Mouse (Mus musculus): ENCODE measurements at regions not wholly inside any gene's neighbourhood (a gene's known extent, or its start where the extent isn't known, plus 50 kb on each side); places are given as distances from the start of the nearest gene placed in this dataset.
"Not testable (repeated sequence)": the region's sequence is repeated elsewhere in the genome, so short reads cannot be mapped to it uniquely, and the experiment has no call there.

- no peak for DNase-seq
These were observed 166.7 kb upstream of the Trim24 start for GRCm38 (mm10) chr6:37703946-37704345.

DNA sequence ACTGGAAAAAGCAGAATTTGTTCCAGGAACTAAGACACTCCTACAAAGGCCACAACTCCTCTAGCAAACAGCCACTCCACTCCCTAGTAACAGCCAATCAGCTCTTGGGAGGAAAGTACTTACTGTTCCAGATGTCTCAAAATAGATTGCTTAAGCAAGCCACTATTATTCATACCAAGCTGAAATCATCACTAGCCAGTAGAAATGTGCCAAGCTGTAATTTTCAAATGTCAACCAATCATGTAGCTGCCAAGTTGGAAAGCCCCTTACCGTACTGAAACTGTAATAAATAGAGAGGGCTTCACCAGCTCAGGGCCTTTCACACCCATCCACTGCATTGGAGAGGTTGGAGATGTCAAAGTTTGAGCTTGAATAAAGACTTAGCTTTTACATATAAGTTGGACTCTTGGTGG, 164.9 kb upstream of the Trim24 start:
- DNase-seq: peak; percentile 41

DNA sequence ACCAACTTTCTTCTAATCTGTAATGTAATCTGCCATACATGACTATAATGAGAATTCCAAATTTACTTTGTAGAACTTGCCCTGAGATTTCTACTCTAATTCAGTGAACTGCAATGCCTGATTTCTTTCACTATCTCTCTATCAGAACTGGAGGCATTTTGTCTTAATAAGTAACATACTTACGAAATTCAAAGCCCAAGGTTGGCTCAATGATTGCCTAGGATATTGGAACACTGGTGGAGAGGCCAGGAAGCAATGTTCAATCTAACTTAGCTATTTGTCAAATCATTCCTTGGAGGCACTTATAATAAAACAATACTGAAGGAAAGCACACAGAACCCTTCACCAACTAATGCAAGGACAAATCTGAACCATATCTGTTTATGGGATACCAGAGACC, 162.9 kb upstream of the Trim24 start:
- peak; percentile 69 for DNase-seq

DNA sequence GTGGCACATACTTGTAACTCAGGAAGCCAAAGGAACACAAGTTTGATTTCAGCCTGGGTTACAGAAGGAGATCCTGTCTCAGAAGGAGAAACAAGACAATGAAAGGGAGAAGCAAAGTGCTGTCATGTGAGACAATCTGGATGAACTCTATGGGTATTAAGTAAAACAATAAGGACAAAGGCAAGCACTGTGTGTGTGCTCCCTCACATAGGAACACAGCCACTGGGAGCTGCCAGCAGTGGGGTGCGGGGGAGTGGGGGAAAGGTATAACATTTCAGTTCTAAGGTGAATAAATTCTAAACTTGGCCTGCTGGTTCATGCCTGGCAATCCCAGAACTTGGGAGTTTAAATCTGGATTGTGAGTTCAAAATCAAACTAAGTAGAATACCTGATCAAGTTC, 158.8 kb upstream of the Trim24 start:
- DNase-seq: no peak

- no peak for DNase-seq
These were observed 157.2 kb upstream of the Trim24 start for GRCm38 (mm10) chr6:37713411-37713810.

DNA sequence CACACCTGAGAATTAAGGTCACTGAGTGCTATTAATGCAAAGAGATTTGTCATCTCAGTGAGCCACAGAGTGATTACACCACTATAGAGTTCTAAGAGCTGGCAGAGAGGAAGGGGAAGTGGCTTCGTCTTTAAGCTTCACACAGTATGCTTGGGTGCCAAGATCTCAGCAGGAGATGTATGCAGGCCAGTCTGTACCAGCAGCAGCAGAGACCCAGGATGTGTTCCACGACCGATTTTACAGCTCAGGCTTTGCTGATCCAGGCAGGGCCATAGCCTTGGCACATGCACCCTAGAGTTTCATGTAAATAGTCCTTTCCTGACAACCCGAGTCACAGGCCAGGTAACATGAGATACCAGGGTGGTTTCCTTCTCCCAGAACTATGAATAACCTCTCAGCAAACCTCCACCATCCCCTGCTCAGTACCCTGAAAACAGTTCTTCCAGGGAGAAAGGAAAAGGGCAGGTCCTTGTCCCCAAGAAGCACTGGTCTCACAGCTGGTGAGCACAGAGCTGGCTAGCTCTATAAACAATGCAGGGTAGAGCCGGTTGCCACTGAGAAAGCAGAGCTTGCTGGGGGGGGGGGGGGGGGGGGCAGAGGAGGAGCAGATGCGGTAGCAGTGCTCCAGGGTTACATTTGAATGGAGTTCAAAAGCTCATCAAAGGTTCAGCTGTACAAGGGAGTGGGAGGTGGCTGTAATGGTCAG, 156.2 kb upstream of the Trim24 start:
- DNase-seq: no peak

- DNase-seq: no peak
These were observed 148.9 kb upstream of the Trim24 start for GRCm38 (mm10) chr6:37721736-37722135.

DNA sequence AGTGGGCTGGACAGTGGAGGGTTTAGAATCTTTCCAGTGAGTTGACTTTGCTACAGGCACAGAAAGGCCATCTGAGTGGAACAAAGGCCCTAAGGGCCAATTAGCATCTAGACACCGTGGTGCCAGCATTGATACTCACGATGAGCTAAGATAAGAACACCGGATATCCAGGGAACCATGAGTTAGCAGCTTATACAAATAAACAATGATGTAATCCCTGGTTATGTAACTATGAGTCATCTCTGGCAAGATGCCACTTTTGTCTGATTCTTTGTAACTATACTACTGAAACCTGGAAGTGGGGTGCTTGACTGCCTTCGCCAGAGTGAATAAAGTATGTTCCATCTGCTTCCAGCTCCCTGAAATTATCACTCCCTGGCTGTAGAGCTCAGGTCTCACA, 147.3 kb upstream of the Trim24 start:
- DNase-seq: peak; percentile 84

DNA sequence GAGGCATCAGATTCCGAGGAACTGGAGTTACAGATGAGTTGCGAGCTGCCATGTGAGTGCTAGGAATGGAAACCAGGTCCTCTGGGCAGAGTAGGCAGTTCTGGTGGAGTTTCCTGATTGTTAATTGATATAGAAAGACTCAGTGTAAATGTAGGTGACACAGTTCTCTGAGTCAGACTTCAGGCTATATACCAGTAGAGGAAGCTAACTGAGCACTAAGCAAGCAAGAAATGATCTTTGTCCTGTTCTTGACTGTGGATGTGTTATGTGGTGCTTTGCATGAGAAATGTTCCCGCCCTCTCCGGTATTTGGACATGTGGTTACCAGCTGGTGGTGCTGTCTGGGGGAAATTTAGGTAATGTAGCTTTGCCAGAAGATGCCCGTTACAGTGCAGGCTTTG, 146.4 kb upstream of the Trim24 start:
- DNase-seq: no peak

- no peak for DNase-seq
These were observed 142.0 kb upstream of the Trim24 start for GRCm38 (mm10) chr6:37728621-37729020.

GRCm38 (mm10) chr6:37729165-37729564, 141.4 kb upstream of the Trim24 start:
- no peak for DNase-seq

DNA sequence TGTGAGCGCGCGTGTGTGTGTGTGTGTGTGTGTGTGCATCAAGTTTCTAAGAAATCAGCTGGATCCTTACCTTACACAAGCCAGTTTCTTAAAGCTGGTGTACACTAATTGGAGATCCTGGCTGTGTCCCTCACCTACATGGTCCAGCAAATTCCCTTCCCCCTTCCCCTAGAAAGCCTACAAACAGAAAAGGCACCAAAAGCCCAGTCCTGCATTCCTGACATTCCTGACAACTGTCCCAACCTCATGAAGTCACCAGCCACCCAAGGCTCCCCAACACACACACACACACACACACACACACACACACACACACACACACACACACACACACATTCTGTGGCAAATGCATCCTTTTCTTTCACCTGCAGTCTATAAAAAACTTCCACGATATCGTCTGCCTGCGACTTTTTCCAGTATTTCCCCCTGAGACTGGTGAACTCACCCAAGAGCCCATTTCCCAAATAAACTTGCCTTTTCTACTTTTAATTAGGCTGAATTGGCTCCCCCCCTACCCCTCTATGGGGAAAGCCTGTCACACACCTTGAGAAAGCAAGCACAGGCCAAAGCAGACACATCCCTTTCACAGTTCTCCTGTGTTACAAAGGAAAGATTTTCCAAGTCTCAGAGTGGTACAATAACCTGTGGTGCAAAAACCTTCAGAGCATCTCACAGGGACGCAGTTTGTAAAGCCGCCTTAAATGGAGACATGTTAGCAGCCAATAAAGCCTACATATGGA, 139.9 kb upstream of the Trim24 start:
- DNase-seq: peak; percentile 45

- DNase-seq: peak; percentile 93
These were observed 138.2 kb upstream of the Trim24 start for GRCm38 (mm10) chr6:37732385-37732784.

GRCm38 (mm10) chr6:37735288-37735961, 135.2 kb upstream of the Trim24 start:
- DNase-seq: peak; percentile 68

DNA sequence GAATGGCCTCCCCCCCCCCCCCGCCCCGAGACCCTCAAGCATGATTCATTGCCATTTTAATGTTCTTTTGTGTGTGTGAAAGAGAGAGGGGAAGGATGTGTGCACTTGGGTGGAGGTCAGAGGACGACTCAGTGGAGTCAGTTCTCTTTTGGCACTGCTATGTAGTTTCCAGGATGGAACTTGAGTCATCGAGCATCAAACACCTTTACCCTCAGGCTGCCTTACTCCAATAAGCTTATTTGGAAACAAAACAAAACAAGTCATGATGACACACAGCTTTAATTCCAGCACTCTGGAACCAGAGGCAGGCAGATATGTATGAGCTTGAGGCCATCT, 134.7 kb upstream of the Trim24 start:
- peak; percentile 54 for DNase-seq

DNA sequence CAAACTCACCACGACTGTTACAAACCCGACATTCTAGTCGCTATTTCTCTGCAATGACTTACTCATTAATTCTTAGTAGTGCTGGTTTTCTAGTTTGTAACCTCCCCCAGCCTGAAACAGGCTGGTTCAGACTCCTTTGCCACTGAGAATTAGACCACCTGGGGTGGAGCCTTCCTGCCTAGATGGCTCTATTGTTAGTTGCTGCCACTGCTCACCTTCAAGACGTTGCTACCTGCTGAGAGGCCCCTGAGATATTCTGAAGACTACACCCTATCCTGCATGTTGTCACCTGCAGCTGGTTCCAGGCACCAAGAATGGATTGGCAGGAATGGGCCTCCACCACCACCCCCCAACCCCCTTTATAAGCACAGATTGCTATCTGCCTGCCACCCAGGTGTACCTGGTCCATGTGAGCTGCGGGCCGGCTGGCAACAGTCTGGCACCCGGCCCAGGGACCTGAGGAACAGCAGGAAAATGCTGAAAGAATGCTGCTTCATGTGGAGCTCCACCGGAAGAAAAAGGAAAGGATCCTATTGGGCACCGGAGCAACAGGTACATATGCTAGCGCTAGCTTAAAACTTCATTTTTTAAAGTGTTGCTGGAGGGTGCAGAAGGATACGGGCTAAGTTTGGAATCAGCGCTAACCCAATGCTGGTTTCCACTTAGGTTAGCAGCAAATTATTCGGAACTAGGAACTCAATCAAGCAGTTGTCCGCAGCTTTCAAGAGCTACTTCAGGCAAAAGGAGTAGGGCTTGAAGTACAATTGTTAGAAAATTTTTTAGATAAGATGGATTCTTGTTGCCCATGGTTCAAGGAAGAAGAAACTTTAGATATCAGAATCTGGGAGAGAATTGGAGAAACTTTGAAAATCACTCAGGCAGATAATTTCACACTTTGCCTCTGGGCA, 129.4 kb upstream of the Trim24 start:
- peak; percentile 63 for DNase-seq

DNA sequence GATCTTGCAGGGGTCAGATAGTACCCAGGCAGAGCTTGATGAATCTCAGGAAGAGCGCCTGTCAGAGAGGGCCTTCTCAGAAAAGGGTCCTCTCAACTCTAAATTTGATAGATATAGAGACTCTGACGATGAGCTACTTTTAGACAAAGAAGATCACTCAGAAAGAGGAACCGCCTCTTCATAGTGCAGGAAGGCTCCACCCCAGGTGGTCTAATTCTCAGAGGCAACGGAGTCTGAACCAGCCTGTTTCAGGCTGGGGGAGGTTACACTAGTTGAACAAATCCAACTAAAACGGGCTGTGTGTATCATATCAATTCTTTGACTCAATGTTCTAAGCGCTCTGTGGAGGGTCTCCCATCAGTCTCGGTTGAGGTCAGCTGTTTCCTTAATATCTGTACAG, 128.7 kb upstream of the Trim24 start:
- not testable (repeated sequence) for DNase-seq

DNA sequence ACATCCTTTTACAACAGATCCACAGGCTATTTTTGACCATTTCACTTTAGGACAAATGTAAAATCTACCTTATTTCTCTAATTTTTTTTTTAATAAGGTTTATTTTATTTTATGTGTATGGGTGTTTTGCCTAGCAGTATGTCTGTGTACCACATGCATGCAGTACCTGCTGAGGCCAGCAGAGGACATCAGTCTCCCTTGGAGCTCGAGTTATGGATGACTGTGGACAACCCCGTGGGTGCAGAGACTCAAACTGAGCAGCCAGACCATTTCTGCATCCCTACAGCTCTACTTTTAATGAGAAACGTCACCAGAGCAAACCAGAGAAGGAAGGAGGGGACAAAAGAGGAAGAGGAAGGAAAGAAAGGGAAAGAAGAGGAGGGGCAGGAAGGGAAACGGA, 125.9 kb upstream of the Trim24 start:
- peak; percentile 57 for DNase-seq

DNA sequence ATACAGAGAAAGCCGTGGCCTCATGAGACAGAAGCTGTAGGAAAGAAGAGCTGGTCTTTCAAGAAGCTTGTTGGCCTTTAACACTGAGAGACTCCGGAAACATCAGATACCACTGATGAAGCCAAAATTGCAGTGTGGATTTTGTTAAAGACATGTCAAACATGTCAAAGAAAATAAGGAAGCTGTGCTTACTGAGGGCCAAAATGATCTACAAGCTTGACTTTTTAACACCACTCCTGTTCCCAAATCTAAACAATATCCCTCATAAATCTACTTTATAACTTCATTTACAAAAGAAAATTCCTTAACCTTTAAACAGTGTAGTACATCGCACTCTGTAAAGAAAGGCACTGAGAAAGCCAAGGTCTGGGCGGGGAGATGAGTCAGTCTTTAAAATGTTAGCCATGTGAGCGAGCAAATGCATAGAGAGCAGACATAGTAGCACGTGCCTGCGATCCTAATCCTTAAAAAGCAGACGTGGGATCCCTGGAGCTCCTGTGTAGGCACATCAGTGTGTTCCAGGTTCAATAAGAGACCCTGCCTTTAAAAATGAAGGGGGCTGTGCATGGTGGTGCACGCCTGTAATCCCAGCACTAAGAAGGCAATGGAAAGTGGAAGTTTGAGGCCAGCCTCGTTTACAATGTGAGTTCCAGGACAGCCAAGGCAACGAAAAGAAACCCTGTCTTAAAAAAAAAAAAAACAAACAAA, 125.1 kb upstream of the Trim24 start:
- DNase-seq: peak; percentile 43

GRCm38 (mm10) chr6:37747793-37748192, 122.8 kb upstream of the Trim24 start:
- not testable (repeated sequence) for DNase-seq

- no peak for DNase-seq
These were observed 122.2 kb upstream of the Trim24 start for GRCm38 (mm10) chr6:37748296-37748980.

DNA sequence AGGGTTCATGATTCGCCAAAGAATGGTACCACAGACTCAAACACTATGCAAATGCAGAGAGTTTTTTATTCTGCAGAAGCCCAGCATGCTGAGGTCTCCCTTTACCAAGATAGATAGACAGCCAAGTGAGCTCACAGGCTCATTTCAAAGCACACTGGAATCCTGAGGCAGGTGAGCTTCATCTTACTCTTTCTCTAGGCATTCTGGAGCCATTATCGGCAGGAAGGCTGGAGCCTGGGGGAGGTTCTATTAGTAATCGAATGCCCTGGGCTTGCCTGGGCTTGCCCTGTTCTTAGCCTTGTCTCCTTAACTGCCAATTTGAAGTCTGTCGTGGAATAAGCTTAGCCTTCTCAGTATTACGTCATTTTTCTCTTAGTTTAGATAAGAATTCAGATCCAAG, 121.6 kb upstream of the Trim24 start:
- no peak for DNase-seq

Data from kidney, adult 9 months (tissue).